Mouse (Mus musculus): ENCODE measurements around the gene Bdkrb2.

The Bdkrb2 gene

GRCm38 (mm10) chr12:105547151-105547550, 15.9 kb upstream of the Bdkrb2 start:
- no peak for DNase-seq

- no peak for DNase-seq
These were observed 15.0 kb upstream of the Bdkrb2 start for GRCm38 (mm10) chr12:105548001-105548400.

GRCm38 (mm10) chr12:105548881-105549280, 14.1 kb upstream of the Bdkrb2 start:
- no peak for DNase-seq

- no peak for DNase-seq
These were observed 12.9 kb upstream of the Bdkrb2 start for GRCm38 (mm10) chr12:105549835-105550802.

- no peak for DNase-seq
These were observed 11.5 kb upstream of the Bdkrb2 start for GRCm38 (mm10) chr12:105551551-105551989.

GRCm38 (mm10) chr12:105554151-105554772, 8.8 kb upstream of the Bdkrb2 start:
- no peak for DNase-seq

GRCm38 (mm10) chr12:105555172-105555571, 7.9 kb upstream of the Bdkrb2 start:
- no peak for DNase-seq

- DNase-seq, result no peak
These were observed 5.6 kb upstream of the Bdkrb2 start for GRCm38 (mm10) chr12:105557250-105557925.

GRCm38 (mm10) chr12:105561007-105561534, 2.0 kb upstream of the Bdkrb2 start:
- DNase-seq, result no peak

GRCm38 (mm10) chr12:105562056-105562820, 788 bp upstream of the Bdkrb2 start:
- DNase-seq, result no peak

GRCm38 (mm10) chr12:105563726-105564275, 775 bp downstream of the Bdkrb2 start:
- DNase-seq, result no peak

- DNase-seq, result no peak
These were observed 2.2 kb downstream of the Bdkrb2 start for GRCm38 (mm10) chr12:105565221-105565620.

GRCm38 (mm10) chr12:105571867-105572266, 8.8 kb downstream of the Bdkrb2 start:
- no peak for DNase-seq

GRCm38 (mm10) chr12:105572622-105573021, 9.6 kb downstream of the Bdkrb2 start:
- DNase-seq, result no peak

GRCm38 (mm10) chr12:105574356-105574755, 11.3 kb downstream of the Bdkrb2 start:
- DNase-seq, result no peak

GRCm38 (mm10) chr12:105580490-105580889, 17.5 kb downstream of the Bdkrb2 start:
- no peak for DNase-seq

GRCm38 (mm10) chr12:105582486-105582885, 19.5 kb downstream of the Bdkrb2 start:
- DNase-seq, result no peak

- DNase-seq, result peak in 1 of 2 experiments; percentile 20
These were observed 20.5 kb downstream of the Bdkrb2 start for GRCm38 (mm10) chr12:105583484-105583883.

GRCm38 (mm10) chr12:105584851-105585250, 21.8 kb downstream of the Bdkrb2 start:
- DNase-seq, result peak; percentile 36 to 39

- no peak for DNase-seq
These were observed 24.5 kb downstream of the Bdkrb2 start for GRCm38 (mm10) chr12:105587526-105587925.

GRCm38 (mm10) chr12:105590786-105591185, 27.8 kb downstream of the Bdkrb2 start:
- DNase-seq, result no peak

GRCm38 (mm10) chr12:105592361-105592761, 29.3 kb downstream of the Bdkrb2 start:
- no peak for DNase-seq

Measured in thymus, postnatal 36 days (tissue).